Mouse (Mus musculus) thymus, adult 2 months (tissue): ENCODE data around the gene Bbs4.

Experiments used
- CTCF ChIP-seq: fragments of 200-500 bp; IDR thresholded peaks from 2 replicates; pipeline ENCODE4 v1.5.1; 2012; ENCODE audit warnings: mild to moderate bottlenecking, control low read depth, low read length, moderate library complexity, borderline replicate concordance; ENCODE audit not compliant: control insufficient read depth, poor library complexity, insufficient read depth; ENCODE audit errors: extremely low read depth
- POLR2A ChIP-seq: fragments of 200-500 bp; IDR thresholded peaks from 2 replicates; pipeline ENCODE4 v1.6.1; 2012; ENCODE audit warnings: mild to moderate bottlenecking, low read length, control low read depth, moderate library complexity; ENCODE audit not compliant: control insufficient read depth, poor library complexity, insufficient read depth; ENCODE audit errors: extremely low read depth

DNA sequence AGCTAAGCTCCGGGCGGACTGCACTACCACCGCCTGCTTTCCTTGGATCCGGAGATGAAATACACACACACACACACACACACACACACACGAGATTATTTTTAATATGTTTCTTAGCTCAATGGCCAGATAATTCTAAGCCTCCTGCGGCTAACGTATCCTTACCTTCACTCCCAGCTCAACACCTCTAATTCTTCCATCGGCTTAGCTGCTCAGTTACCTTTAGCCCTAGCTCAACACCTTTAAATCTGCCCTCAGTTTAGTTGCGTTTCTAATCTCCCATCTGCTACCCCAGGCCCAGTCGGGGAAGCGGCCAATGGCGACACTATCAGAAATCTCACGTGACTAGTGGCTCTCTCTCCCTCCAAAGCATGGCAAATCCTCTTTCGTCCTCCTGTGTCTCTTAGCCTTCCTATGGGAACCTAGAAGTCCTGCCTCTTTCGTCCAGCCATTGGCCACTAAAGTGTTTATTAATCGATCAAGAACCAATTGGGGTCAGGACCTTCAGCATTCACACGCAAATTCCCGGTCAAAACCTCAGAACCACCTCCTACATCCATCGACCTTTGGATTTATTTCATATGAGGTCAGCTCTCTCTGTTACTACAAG is 78.4 kb downstream of the Bbs4 start:
- no peak for TF ChIP-seq POLR2A
- no peak for TF ChIP-seq CTCF
